Mouse (Mus musculus) kidney, adult 2 months (tissue): Measurements from ENCODE around the gene Hebp1.

Source experiments
- CTCF ChIP-seq: fragments of 200-500 bp; conservative IDR thresholded peaks from 2 replicates; pipeline ENCODE4 v1.5.1; 2011; ENCODE audit warnings: low read depth, mild to moderate bottlenecking, control low read depth, low read length, moderate library complexity, mixed read lengths; ENCODE audit not compliant: insufficient read depth, insufficient read length
- POLR2A ChIP-seq: fragments of 200-500 bp; IDR thresholded peaks from one replicate; pipeline ENCODE4 v1.6.1; 2011; ENCODE audit warnings: low read depth, low read length, control low read depth

DNA sequence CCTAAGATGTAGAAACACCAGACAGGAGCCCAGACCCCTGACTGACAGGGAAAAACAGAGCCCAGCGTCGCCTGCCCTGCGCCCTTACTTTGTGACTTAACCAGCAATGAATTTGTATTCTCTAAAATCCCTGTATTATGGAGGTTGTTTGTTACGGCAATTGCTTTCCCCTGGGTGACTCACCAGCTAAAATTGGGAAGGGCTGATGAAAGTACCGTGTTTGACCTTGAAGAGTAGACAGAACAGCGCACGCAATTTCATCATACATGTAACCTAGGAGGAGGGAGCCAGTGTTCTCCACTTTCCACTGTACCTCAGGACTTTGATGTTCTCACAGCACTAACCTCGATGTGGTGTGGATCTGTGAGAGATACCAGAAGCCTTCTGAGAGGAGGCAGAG is 4.8 kb downstream of the Hebp1 start:
- TF ChIP-seq CTCF (no peak), POLR2A (no peak)
